Mouse (Mus musculus) urinary bladder, postnatal 0 days (tissue): ENCODE measurements around the gene Spon1. TPM values are rescaled to one million over a fixed set of nuclear protein-coding genes. Genes with fewer than 3 reads are reported as not detected.

ENCODE experiments used
- polyA plus RNA-seq: library from polyadenylated mRNA; unstranded; fragments of >200 nt; fragmentation: Nextera tagmentation; extraction: Ambion mirVana; gene quantifications from 2 replicates; pipeline ENCODE4 v1.2.1, GENCODE M21; 2015

Gene Spon1
- 9.0 and 12.1 TPM in 2 replicates for polyA plus RNA-seq

GRCm38 (mm10) chr7:113765667-113766497 is at the start of gene Spon1:
Gene Spon1, plus strand, starts transcription at chr7:113765998.

